Mouse (Mus musculus) hindbrain, postnatal 0 days (tissue): ENCODE results near the gene Rybp. TPM values are rescaled to one million over a fixed set of nuclear protein-coding genes. Genes with fewer than 3 reads are reported as not detected.
A peak's percentile ranks its signal among the peaks of the same experiment; 100 is the strongest.

Experiments
- ATAC-seq: fragments of 200-750 bp; cut with Nextera tagmentation; 2 replicates; pipeline ENCODE4 v1.8.0; 2017; ENCODE audit warnings: mild to moderate bottlenecking, moderate TSS enrichment, moderate library complexity
- DNase-seq: peaks from one replicate; pipeline ENCODE4 v3.0.0-alpha.2; 2015; ENCODE audit warnings: low spot score
- H3K27ac ChIP-seq: fragments of 300-500 bp; sonication (generic); 2 replicates; pipeline ENCODE4 v1.5.1; 2014; ENCODE audit warnings: mild to moderate bottlenecking
- H3K27me3 ChIP-seq: fragments of 300-500 bp; sonication (generic); 2 replicates; pipeline ENCODE4 v1.6.1; 2014; ENCODE audit warnings: low read length, mixed read lengths; ENCODE audit not compliant: insufficient read depth
- H3K36me3 ChIP-seq: fragments of 300-500 bp; sonication (generic); 2 replicates; pipeline ENCODE4 v1.6.1; 2014; ENCODE audit warnings: low read length, mixed read lengths; ENCODE audit not compliant: insufficient read depth
- H3K4me1 ChIP-seq: fragments of 300-500 bp; sonication (generic); 2 replicates; pipeline ENCODE4 v1.6.1; 2014; ENCODE audit warnings: antibody characterized with exemption, low read length, mixed read lengths; ENCODE audit not compliant: insufficient read depth
- H3K4me2 ChIP-seq: fragments of 300-500 bp; sonication (generic); 2 replicates; pipeline ENCODE4 v1.6.1; 2014; ENCODE audit warnings: low read depth, mild to moderate bottlenecking, low read length, moderate library complexity, mixed read lengths
- H3K4me3 ChIP-seq: fragments of 300-500 bp; sonication (generic); 2 replicates; pipeline ENCODE4 v1.5.1; 2014; ENCODE audit warnings: low read length
- H3K9ac ChIP-seq: fragments of 300-500 bp; sonication (generic); replicated peaks from 2 replicates; pipeline ENCODE4 v1.6.1; 2014; ENCODE audit warnings: mild to moderate bottlenecking, low read length, moderate library complexity, mixed read lengths
- H3K9me3 ChIP-seq: fragments of 300-500 bp; sonication (generic); 2 replicates; pipeline ENCODE4 v1.6.1; 2016; ENCODE audit warnings: low read length, mixed read lengths
- CTCF ChIP-seq: IDR thresholded peaks from 2 replicates; pipeline ENCODE4 v1.5.1; 2016; ENCODE audit warnings: antibody characterized with exemption, control low read depth, low read depth
- WGBS: fragments of 180-500 bp; shearing (Covaris S2); extraction: QIAGEN DNeasy Blood & Tissue Kit; methylation state at CpG from one replicate; pipeline ENCODE4 v1.1.7; 2014; 5-methylcytosine and 5-hydroxymethylcytosine counted together
- polyA plus RNA-seq: library from polyadenylated mRNA; unstranded; fragments of >200 nt; fragmentation: Nextera tagmentation; extraction: Ambion mirVana; gene quantifications from 2 replicates; pipeline ENCODE4 v1.2.1, GENCODE M21; 2015
- total RNA-seq: library from RNA; depleted of rRNA; stranded (reverse); fragments of >200 nt; gene quantifications from 2 replicates; pipeline ENCODE4 v1.2.3, GENCODE M21; 2014

Rybp gene
- total and polyA plus RNA-seq, 2 experiments from 2014 or later, result 18.7 to 21.6 TPM

- ATAC-seq (no peak), DNase-seq (peak; percentile 35)
- Histone ChIP-seq H3K4me2 (no peak overlapping the region), H3K27ac (no peak overlapping the region), H3K9me3 (no peaks in the 10 kb centered on the region), H3K27me3 (peaks cover 9% of the 10 kb centered on the region; the same call in 1 of the 2 replicates), H3K36me3 (no peaks in the 10 kb centered on the region), H3K4me3 (no peak overlapping the region), H3K4me1 (peaks cover 9% of the 10 kb centered on the region; the same call in 1 of the 2 replicates), H3K9ac (no peak overlapping the region)
- 16% methylated on average over 7 of the region's 7 CpGs for WGBS
- no peak for TF ChIP-seq CTCF
These were observed 74.5 kb downstream of the Rybp start for GRCm38 (mm10) chr6:100212820-100213219.

- Histone ChIP-seq H3K36me3 (no peaks in the 10 kb centered on the region), H3K9ac (no peak overlapping the region), H3K27me3 (peaks cover 15% of the 10 kb centered on the region; the same call in 1 of the 2 replicates), H3K27ac (no peak overlapping the region), H3K4me1 (peaks cover 18% of the 10 kb centered on the region; the same call in 1 of the 2 replicates), H3K4me2 (no peak overlapping the region), H3K4me3 (no peak overlapping the region), H3K9me3 (no peaks in the 10 kb centered on the region)
- no peak for ATAC-seq
- no peak for DNase-seq
- WGBS, result 78% methylated on average over 3 of the region's 3 CpGs
- TF ChIP-seq CTCF, result no peak
These were observed 75.6 kb downstream of the Rybp start for GRCm38 (mm10) chr6:100211646-100212045.

GRCm38 (mm10) chr6:100210517-100210916 lies 76.8 kb downstream of the Rybp start:
- ATAC-seq (no peak), DNase-seq (no peak)
- 98% methylated on average over 1 of the region's 1 CpGs for WGBS
- Histone ChIP-seq H3K27me3 (peaks cover 13% of the 10 kb centered on the region; the same call in 1 of the 2 replicates), H3K36me3 (no peaks in the 10 kb centered on the region), H3K9me3 (no peaks in the 10 kb centered on the region), H3K4me2 (no peak overlapping the region), H3K9ac (no peak overlapping the region), H3K27ac (no peak overlapping the region), H3K4me3 (no peak overlapping the region), H3K4me1 (peaks cover 20% of the 10 kb centered on the region; the same call in 1 of the 2 replicates)
- no peak for TF ChIP-seq CTCF

- H3K4me1 ChIP-seq, result peaks cover 10% of the 10 kb centered on the region; the same call in 1 of the 2 replicates
- WGBS, result 6% methylated on average over 14 of the region's 14 CpGs
- H3K36me3 ChIP-seq, result no peaks in the 10 kb centered on the region
- H3K9me3 ChIP-seq, result no peaks in the 10 kb centered on the region
- H3K4me2 ChIP-seq, result peak overlapping the region; percentile 30; the same call in 1 of the 2 replicates
- no peak overlapping the region for H3K4me3 ChIP-seq
- no peak for TF ChIP-seq CTCF
- peak; percentile 79 for DNase-seq
- ATAC-seq, result peak; percentile 73
- no peak overlapping the region for H3K9ac ChIP-seq
- peak overlapping the region; percentile 9; the same call in 1 of the 2 replicates for H3K27ac ChIP-seq
- peaks cover 13% of the 10 kb centered on the region; the same call in 1 of the 2 replicates for H3K27me3 ChIP-seq
These were observed 80.5 kb downstream of the Rybp start for GRCm38 (mm10) chr6:100206741-100207275.

- peaks cover 13% of the 10 kb centered on the region; the same call in 1 of the 2 replicates for H3K27me3 ChIP-seq
- H3K9me3 ChIP-seq, result no peaks in the 10 kb centered on the region
- H3K9ac ChIP-seq, result no peak overlapping the region
- no peak for TF ChIP-seq CTCF
- peaks cover 10% of the 10 kb centered on the region; the same call in 1 of the 2 replicates for H3K4me1 ChIP-seq
- WGBS, result 50% methylated on average over 1 of the region's 1 CpGs
- no peak for ATAC-seq
- H3K4me3 ChIP-seq, result no peak overlapping the region
- H3K36me3 ChIP-seq, result no peaks in the 10 kb centered on the region
- H3K4me2 ChIP-seq, result no peak overlapping the region
- H3K27ac ChIP-seq, result no peak overlapping the region
- no peak for DNase-seq
These were observed 81.0 kb downstream of the Rybp start for GRCm38 (mm10) chr6:100206261-100206660.

GRCm38 (mm10) chr6:100204436-100204835 lies 82.8 kb downstream of the Rybp start:
- H3K36me3 ChIP-seq, result no peaks in the 10 kb centered on the region
- H3K4me2 ChIP-seq, result no peak overlapping the region
- no peak overlapping the region for H3K9ac ChIP-seq
- peaks cover 10% of the 10 kb centered on the region; the same call in 1 of the 2 replicates for H3K4me1 ChIP-seq
- H3K27ac ChIP-seq, result no peak overlapping the region
- DNase-seq, result peak; percentile 65
- H3K27me3 ChIP-seq, result peaks cover 11% of the 10 kb centered on the region; the same call in 1 of the 2 replicates
- TF ChIP-seq CTCF, result no peak
- WGBS, result 24% methylated on average over 7 of the region's 7 CpGs
- no peak for ATAC-seq
- no peak overlapping the region for H3K4me3 ChIP-seq
- no peaks in the 10 kb centered on the region for H3K9me3 ChIP-seq

- DNase-seq (peak; percentile 28), ATAC-seq (no peak)
- H3K27me3 ChIP-seq, result 0 out of 2 replicates have a peak, but pooled peaks cover 9% of the 10 kb centered on the region
These were observed 83.8 kb downstream of the Rybp start for GRCm38 (mm10) chr6:100203492-100203891.

More at GRCm38 (mm10) chr6:100203492-100203891, 83.8 kb downstream of the Rybp start:
- Histone ChIP-seq H3K27ac (no peak overlapping the region), H3K9me3 (no peaks in the 10 kb centered on the region), H3K9ac (no peak overlapping the region), H3K4me1 (peaks cover 10% of the 10 kb centered on the region; the same call in 1 of the 2 replicates), H3K36me3 (no peaks in the 10 kb centered on the region), H3K4me3 (no peak overlapping the region), H3K4me2 (no peak overlapping the region)
- no peak for TF ChIP-seq CTCF
- 21% methylated on average over 3 of the region's 3 CpGs for WGBS
